Mouse (Mus musculus): Measurements from ENCODE around the gene Numbl.

DNA sequence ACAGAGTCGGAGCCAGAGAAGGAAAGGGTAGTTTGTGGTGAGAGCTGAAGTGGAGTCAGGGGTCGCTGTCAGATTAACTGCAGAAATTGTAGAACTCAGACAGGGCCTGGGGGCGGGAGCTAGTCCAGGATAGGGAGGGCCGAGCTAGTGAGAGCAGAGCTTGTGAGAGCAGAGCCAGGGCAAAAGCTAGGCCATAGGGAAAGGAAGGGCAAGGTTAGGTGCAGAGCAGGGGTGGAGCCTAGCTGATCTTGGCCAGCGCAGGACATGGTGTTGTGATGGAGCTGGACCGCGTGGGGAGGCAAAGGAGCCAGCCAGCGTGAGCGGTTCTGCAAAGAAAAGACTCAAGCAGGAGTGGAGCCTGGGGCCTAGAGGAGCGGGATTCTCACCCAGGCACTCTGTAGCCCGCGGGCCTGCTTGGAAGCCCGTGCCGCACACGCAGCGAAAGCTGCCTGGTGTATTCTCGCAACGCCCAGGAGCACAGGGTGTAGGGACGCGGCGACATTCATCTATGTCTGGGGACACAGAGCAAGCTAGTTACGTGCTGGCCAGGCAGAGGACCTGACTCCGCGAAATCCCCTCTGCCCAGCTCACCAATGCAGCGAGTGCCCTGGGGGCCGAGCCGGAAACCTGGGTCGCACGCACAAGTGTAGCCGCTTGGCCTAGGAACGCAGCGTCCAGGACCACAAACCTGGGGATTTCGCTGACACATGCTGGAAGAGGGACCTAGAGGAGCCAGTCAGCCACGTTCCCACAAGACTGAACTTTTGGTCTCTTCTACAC lies 68.1 kb downstream of the Numbl start:
- TF ChIP-seq CTCF (IDR thresholded peaks at IDR 0.05; ENCODE audit: extremely low read depth, insufficient read depth, low read length) (no peak), POLR2A (IDR thresholded peaks at IDR 0.05; ENCODE audit: extremely low read depth, insufficient read depth, low read length) (no peak)
